Mouse (Mus musculus) left cerebral cortex, postnatal 10 days (tissue): ENCODE results near the gene Entpd5. TPM values are rescaled to one million over a fixed set of nuclear protein-coding genes. Genes with fewer than 3 reads are reported as not detected.
"Not testable (repeated sequence)": the region's sequence is repeated elsewhere in the genome, so short reads cannot be mapped to it uniquely, and the experiment has no call there.

Source experiments
- DNase-seq, 2 experiments: peaks; one replicate each; pipeline ENCODE4 v3.0.0; 2021 to 2022; ENCODE audit warnings: low spot score in 2 of 2, mixed read lengths in 1 of 2; ENCODE audit errors: extremely low spot score in 1 of 2
- intact Hi-C: fragments of 180-260 bp; cut with DNase I; formaldehyde crosslinking; loops from one replicate; pipeline ENCODE4 v1.15.1; 2025
- total RNA-seq, 2 experiments: library from RNA; stranded (reverse); gene quantifications; 2 replicates each; pipeline ENCODE4 v1.2.3; 2021

Gene Entpd5
- total RNA-seq, 2 experiments from 2014 or later: 20.6 to 23.4 TPM

DNA sequence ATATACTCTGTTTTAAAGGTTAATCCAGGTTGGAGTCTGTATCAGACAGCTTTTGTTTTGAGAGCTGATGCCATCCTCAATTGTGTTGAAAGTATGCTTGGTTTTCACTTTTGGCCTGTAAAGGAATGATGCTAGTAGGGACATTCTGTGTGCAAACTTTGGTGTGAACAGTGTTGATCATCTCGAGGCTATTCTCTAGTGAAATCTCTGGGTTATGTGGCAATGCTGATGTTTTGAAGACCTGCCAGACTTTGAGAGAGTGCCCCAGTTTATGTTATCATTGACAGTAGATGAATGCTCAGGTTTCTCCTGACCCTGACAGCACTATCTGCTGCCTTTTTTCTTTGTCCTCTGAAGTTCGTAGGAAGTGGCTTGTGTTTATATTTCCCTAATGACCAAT, 46.0 kb downstream of the Entpd5 start:
- DNase-seq: no peak
- intact Hi-C loops: no loop called here

DNA sequence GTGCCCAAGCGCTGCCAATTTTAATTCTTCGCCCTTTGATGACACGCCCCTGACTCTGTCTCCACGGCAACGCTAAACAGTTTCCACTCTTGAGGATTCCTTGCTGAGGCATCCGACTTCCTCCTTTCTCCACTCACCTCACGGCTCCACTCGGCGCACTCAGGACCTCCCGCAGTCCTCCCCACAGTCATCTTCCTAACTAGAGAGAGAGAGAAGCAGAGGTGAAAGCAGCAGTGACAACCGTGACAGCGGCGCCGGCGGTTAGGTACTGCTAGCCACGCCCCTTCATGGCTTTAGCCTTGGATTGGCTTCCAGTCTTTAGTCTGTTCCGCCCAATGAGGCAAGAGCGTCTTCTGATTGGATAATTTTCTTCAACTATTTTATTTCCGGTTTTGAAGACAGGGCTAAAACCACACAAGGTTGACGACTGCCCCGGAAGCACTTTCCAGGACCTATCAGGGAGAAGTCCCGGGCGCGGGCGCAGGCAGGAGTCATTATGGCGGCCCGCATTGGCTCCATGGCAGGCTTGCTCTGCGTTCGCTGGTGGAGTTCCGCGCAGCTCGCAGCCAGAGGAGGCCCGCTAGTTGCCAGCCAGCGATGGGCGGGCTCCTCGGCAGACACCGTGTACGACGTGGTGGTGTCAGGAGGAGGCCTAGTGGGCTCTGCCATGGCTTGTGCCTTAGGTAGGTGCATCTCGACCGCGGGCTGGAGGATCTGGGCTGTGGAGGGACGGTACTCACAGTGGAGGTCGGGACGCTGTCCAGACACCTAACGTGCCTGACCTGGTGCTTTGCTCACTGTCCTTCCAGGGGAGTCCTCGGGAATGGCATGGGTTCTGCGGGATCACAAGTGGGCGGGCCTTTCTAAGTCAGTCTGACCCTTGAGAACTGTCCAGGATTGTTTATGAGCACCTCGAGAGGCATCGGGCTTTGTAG, 47.0 kb downstream of the Entpd5 start, which contains the start of the genes Coq6 and Fam161b:
Coq6 (plus strand) TSS at position 103 of the 935 bp plus-strand sequence.
Fam161b (minus strand) TSS at position 279 of the 935 bp plus-strand sequence.
- DNase-seq: peak; percentile 96 to 97
- intact Hi-C loops: no loop called here

DNA sequence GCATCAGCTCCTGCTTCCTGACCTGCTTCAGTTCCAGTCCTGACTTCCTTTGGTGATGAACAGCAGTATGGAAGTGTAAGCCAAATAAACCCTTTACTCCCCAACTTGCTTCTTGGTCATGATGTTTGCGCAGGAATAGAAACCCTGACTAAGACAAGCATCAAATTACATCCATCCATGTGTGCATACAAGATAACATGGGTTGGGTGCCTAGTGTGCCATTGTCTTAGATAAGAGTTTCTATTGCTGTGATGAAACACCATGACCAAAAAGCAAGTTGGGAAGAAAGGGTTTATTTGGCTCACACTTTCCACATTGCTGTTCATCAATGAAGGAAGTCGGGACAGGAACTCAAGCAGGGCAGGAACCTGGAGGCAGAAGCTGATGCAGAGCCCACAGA, 50.1 kb downstream of the Entpd5 start:
- DNase-seq, intact Hi-C loops: not testable (repeated sequence)

DNA sequence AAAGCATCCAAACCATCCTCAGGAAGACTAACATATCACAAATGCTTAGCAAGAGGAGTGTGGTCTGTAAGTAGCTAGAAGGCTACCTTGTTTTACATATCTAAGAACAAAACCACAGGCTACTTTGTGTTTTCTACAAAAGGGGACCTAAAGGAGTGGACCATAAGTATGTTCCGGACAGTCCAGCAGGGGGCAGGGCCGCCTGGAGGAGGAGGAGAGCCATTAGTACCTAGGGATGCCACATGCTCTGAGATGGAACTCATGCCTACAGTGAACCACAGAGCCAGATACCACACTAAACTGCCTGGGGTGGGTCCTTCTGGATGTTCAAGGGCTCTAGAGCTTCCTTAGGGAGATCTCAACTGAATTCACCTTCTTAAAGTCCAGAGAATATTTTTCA, 61.6 kb downstream of the Entpd5 start:
- intact Hi-C loops: no loop called here
- DNase-seq: no peak

DNA sequence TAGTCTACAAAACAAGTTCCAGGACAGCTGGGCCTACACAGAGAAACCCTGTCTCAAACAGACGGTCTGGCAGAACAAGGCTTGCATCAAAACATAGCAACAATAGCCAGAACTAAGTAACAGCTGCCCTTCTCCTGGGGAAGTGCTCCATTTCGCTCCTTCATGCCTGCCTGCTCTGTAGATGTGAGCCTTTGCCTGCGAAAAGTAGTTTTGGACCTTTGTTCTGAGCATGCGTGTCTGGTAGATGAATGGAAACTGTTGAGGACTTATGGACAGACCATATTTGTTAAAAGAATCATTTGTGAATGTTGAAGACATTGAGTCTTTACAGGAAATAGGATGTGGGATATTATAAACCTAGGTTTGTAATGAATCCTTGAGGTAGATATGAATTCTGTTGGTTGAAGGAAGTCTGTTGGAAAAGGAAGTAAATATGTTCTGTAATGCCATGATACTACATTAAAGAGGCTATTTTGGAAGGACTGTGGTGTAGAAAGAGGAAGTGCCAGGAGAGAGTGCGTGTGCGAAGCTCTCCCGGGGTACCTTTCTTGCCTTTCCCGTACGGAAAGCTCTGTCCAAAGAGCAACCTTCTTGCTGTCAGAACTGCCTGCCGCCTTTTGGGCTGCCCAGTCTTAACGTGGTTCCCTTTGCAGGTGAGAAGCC, 71.7 kb downstream of the Entpd5 start:
- no peak for DNase-seq
- intact Hi-C loops: no loop called here

DNA sequence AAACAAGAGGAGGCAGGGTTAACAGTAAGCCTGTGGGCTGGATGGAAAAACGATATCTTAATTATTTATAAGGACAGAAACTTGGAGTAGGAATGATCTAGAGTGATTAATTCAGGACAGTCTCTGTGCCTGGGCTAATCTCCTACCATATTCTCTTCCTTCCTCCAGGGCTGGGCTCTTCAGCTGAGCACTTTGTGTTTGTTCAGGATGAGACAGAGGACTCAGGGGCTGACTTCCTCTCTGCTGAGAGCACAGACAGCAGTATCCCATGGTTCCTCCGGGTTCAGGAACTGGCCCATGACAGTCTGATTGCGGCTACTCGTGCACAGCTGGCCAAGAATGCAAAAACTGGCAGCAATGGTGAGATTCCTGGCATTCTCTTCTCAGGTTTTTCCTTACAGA, 81.7 kb downstream of the Entpd5 start:
- intact Hi-C loops: no loop called here
- no peak for DNase-seq

Other genes with a start within 250 kb of the Entpd5 start
- 10 to 100 TPM; 12.3 to 13.5 TPM for gene Elmsan1, start 190.1 kb downstream of the Entpd5 start, total RNA-seq
- 10 to 100 TPM; 29.7 to 33.7 TPM for gene Ptgr2, start 123.8 kb downstream of the Entpd5 start, total RNA-seq
- gene Zfp410, start 92.2 kb downstream of the Entpd5 start, total RNA-seq: 10 to 100 TPM; 35.0 to 36.5 TPM
- gene Coq6, start 47.4 kb downstream of the Entpd5 start, total RNA-seq: 10 to 100 TPM; 21.8 to 22.4 TPM
- gene Fam161b, start 47.2 kb downstream of the Entpd5 start, total RNA-seq: 1 to 10 TPM; 9.6 TPM
- 1 to 10 TPM; 5.6 to 6.9 TPM for gene Bbof1, start within 50 bp of the Entpd5 start, total RNA-seq
- gene Rnf113a2, start 8.2 kb upstream of the Entpd5 start, total RNA-seq: 10 to 100 TPM in 1 of 2 experiments, 1 to 10 TPM in 1; 8.4 to 10.7 TPM
- 10 to 100 TPM; 29.5 to 32.5 TPM for gene Aldh6a1, start 42.0 kb upstream of the Entpd5 start, total RNA-seq
- 10 to 100 TPM; 16.0 to 16.8 TPM for gene Lin52, start 42.4 kb upstream of the Entpd5 start, total RNA-seq
- under 1 TPM; 0.39 TPM for gene Vsx2, start 160.7 kb upstream of the Entpd5 start, total RNA-seq
- gene Abcd4, start 208.4 kb upstream of the Entpd5 start, total RNA-seq: 10 to 100 TPM; 10.6 to 10.8 TPM
- under 1 TPM in 1 of 2 experiments, not detected in 1; 0.11 TPM for gene Vrtn, start 232.0 kb upstream of the Entpd5 start, total RNA-seq